22 mouse cellular contexts compared by ENCODE assay signal in genomic region chr15:77326361-77326760, GRCm38 (mm10). TPM values are rescaled to one million over a fixed set of nuclear protein-coding genes. Genes with fewer than 3 reads are reported as not detected.
A peak's percentile ranks its signal among the peaks of the same experiment; 100 is the strongest.
DNase-seq lines count a peak whose midpoint lies in the region; ATAC-seq and TF ChIP-seq lines count a peak whose summit lies in the region.
"Had no signal": no experiment of that assay in that cellular context is flagged by ENCODE, and none has a peak within 500 bp of the region (broad histone marks: within the 10 kb centered on the region; RNA-seq: fewer than 3 reads in every experiment).

No protein-coding gene starts in this region.

- no peak overlapping the region for H3K4me3 ChIP-seq in heart, embryonic 13.5 days
- no peak overlapping the region for H3K4me3 ChIP-seq in heart, embryonic 11.5 days (ENCODE audit: low read depth, low read length)
- H3K4me3 ChIP-seq in heart, postnatal 0 days (ENCODE audit: low read depth, low read length) = no peak overlapping the region
- no peak overlapping the region for H3K4me3 ChIP-seq in embryonic fibroblast, embryonic 13.5 days (ENCODE audit: insufficient read depth, low read length)
- H3K4me3 ChIP-seq: embryonic facial prominence, embryonic 10.5 days; erythroblast, embryonic 14.5 days; forebrain, embryonic 10.5 days had no signal

- no peaks in the 10 kb centered on the region for H3K27me3 ChIP-seq in heart, embryonic 13.5 days (replicated peaks)
- no peaks in the 10 kb centered on the region for H3K27me3 ChIP-seq in heart, embryonic 11.5 days (ENCODE audit: control insufficient read depth, insufficient read depth, low read length)
- H3K27me3 ChIP-seq in heart, postnatal 0 days (ENCODE audit: control insufficient read depth, insufficient read depth, low read length) = no peaks in the 10 kb centered on the region

- peak; percentile 68 for DNase-seq in heart, postnatal 0 days (ENCODE audit: low spot score)
- no peak for DNase-seq in heart, postnatal 36 days
- peak; percentile 60 for DNase-seq in 3T3-L1 (ENCODE audit: low read depth, low spot score)
- DNase-seq in frontal cortex, adult 2 months (ENCODE audit: extremely low spot score in 1 of 2, low spot score in 1 of 2) = no peak
- no peak for DNase-seq in spleen, adult 12 weeks (ENCODE audit: low spot score)
- DNase-seq: adrenal gland, postnatal 10 days; cerebellum, adult 18-20 months; cerebellum, postnatal 10 days; gastrocnemius, postnatal 36 days; heart, adult 18-20 months; heart, postnatal 10 days; kidney, adult 8-10 months had no signal

- intact Hi-C loops in heart, postnatal 36 days (cut with DNase I) = no loop called here

- no peaks in the 10 kb centered on the region for H3K9me3 ChIP-seq in heart, embryonic 13.5 days
- H3K9me3 ChIP-seq in heart, embryonic 11.5 days (replicated peaks; ENCODE audit: control insufficient read depth, low read length) = no peaks in the 10 kb centered on the region
- H3K9me3 ChIP-seq in heart, postnatal 0 days (replicated peaks; ENCODE audit: control insufficient read depth, low read length) = no peaks in the 10 kb centered on the region
- H3K9me3 ChIP-seq: embryonic facial prominence, embryonic 10.5 days; forebrain, embryonic 10.5 days had no signal

- H3K27ac ChIP-seq in heart, embryonic 13.5 days (replicated peaks) = peak overlapping the region; percentile 33; the same call in 1 of the 2 replicates
- no peak overlapping the region for H3K27ac ChIP-seq in heart, embryonic 11.5 days (ENCODE audit: low read depth, low read length)
- peak overlapping the region; percentile 32; the same call in 1 of the 2 replicates for H3K27ac ChIP-seq in heart, postnatal 0 days (ENCODE audit: low read depth)
- H3K27ac ChIP-seq in embryonic fibroblast, embryonic 13.5 days (ENCODE audit: insufficient read depth, low read length) = peak overlapping the region; percentile 19; the same call in 1 of the 2 replicates
- H3K27ac ChIP-seq: embryonic facial prominence, embryonic 10.5 days; forebrain, embryonic 10.5 days had no signal

- ATAC-seq in heart, embryonic 13.5 days (ENCODE audit: extremely low read depth, insufficient number of reproducible peaks, low FRiP score, low TSS enrichment) = no peak
- no peak for ATAC-seq in heart, embryonic 11.5 days (replicated peaks; ENCODE audit: insufficient number of reproducible peaks, low FRiP score, low TSS enrichment)
- peak; percentile 75; the same call in 1 of the 2 replicates for ATAC-seq in heart, postnatal 0 days (ENCODE audit: insufficient read depth, low read depth)
- ATAC-seq: forebrain, embryonic 14.5 days; hindbrain, embryonic 16.5 days; inflammation-experienced regulatory T-cells, adult 6 months; intestine, postnatal 0 days had no signal

- H3K4me1 ChIP-seq in heart, embryonic 13.5 days = peaks cover 21% of the 10 kb centered on the region
- H3K4me1 ChIP-seq in heart, embryonic 11.5 days (ENCODE audit: control insufficient read depth, insufficient read depth, low read length) = 0 out of 2 replicates have a peak, but pooled peaks cover 3% of the 10 kb centered on the region
- H3K4me1 ChIP-seq in heart, postnatal 0 days (ENCODE audit: control insufficient read depth, insufficient read depth) = no peaks in the 10 kb centered on the region; the same call in 1 of the 2 replicates
- H3K4me1 ChIP-seq in embryonic fibroblast, embryonic 13.5 days (ENCODE audit: control insufficient read depth, insufficient read depth, low read length) = peaks cover 7% of the 10 kb centered on the region

- TF ChIP-seq POLR2A in embryonic fibroblast, embryonic 13.5 days (IDR thresholded peaks at IDR 0.05; ENCODE audit: low read depth, low read length) = no peak

- 57% methylated on average over 4 of the region's 4 CpGs for WGBS in heart, embryonic 13.5 days
- WGBS in heart, embryonic 11.5 days (ENCODE audit: insufficient replicate concordance) = 65% methylated on average over 4 of the region's 4 CpGs
- 35% methylated on average over 4 of the region's 4 CpGs for WGBS in heart, postnatal 0 days

- H3K36me3 ChIP-seq in heart, embryonic 13.5 days = no peaks in the 10 kb centered on the region
- H3K36me3 ChIP-seq in heart, embryonic 11.5 days (ENCODE audit: control insufficient read depth, insufficient read depth, low read length) = no peaks in the 10 kb centered on the region
- no peaks in the 10 kb centered on the region for H3K36me3 ChIP-seq in heart, postnatal 0 days (replicated peaks; ENCODE audit: control insufficient read depth, insufficient read depth, low read length)
- H3K36me3 ChIP-seq: embryonic facial prominence, embryonic 10.5 days; forebrain, embryonic 10.5 days had no signal

- no peak for TF ChIP-seq EP300 in heart, postnatal 0 days (IDR thresholded peaks at IDR 0.05; ENCODE audit: low read depth)

- H3K9ac ChIP-seq in heart, embryonic 13.5 days = no peak overlapping the region
- H3K9ac ChIP-seq in heart, embryonic 11.5 days (ENCODE audit: low read depth, low read length) = no peak overlapping the region
- H3K9ac ChIP-seq in heart, postnatal 0 days (replicated peaks; ENCODE audit: low read depth, low read length) = no peak overlapping the region

- no peak for TF ChIP-seq CTCF in heart, postnatal 0 days (IDR thresholded peaks at IDR 0.05; ENCODE audit: low read depth)
- TF ChIP-seq CTCF in embryonic fibroblast, embryonic 13.5 days (IDR thresholded peaks at IDR 0.05; ENCODE audit: borderline replicate concordance, insufficient read depth, low read length) = no peak

- H3K4me2 ChIP-seq in heart, embryonic 13.5 days = no peak overlapping the region
- no peak overlapping the region for H3K4me2 ChIP-seq in heart, embryonic 11.5 days
- no peak overlapping the region for H3K4me2 ChIP-seq in heart, postnatal 0 days (ENCODE audit: low read depth, low read length)

RNA-seq across cellular contexts. Expression of gene Rbfox2, which starts 19.6 kb away (rescaled TPM):
- polyA plus RNA-seq in heart, embryonic 13.5 days (2015; fragmentation: Nextera tagmentation; extraction: Ambion mirVana) = 64.8 and 69.1 TPM in 2 replicates
- 81.1 and 81.5 TPM in 2 replicates for polyA plus RNA-seq in heart, embryonic 11.5 days (2014; fragmentation: Nextera tagmentation; extraction: Ambion mirVana)
- 143 and 151 TPM in 2 replicates for total RNA-seq in heart, postnatal 0 days (2014; rRNA removed; ENCODE audit: low replicate concordance)
- polyA plus RNA-seq in heart, postnatal 0 days (2015; fragmentation: Nextera tagmentation; extraction: Ambion mirVana) = 47.6 and 49.1 TPM in 2 replicates
- 100 to 1,000 TPM in 1 of 2 experiments, 10 to 100 TPM in 1; 91.7 to 107 TPM for total RNA-seq in heart, postnatal 36 days (2021)
- polyA plus RNA-seq in embryonic fibroblast, embryonic 13.5 days (2011; ENCODE audit: insufficient read length, low read depth, missing spikeins) = 228 and 253 TPM in 2 replicates
- polyA plus RNA-seq in frontal cortex, adult 2 months (2012; rRNA removed) = 200 and 212 TPM in 2 replicates
- polyA plus RNA-seq: erythroblast, embryonic 14.5 days; inflammation-experienced regulatory T-cells, adult 6 months had no signal

Comparison
In these comparisons a context has a peak if more than half of its experiments do, and no peak if none do; other contexts are left out.
1. DNase-seq: peak in heart, postnatal 0 days (single experiment) and 3T3-L1 (single experiment); none in heart, postnatal 36 days (0 of 2), frontal cortex, adult 2 months (0 of 2) and spleen, adult 12 weeks (single experiment).